Mouse (Mus musculus) heart, embryonic 12.5 days (tissue): ENCODE measurements around the gene Acvr1c. TPM values are rescaled to one million over a fixed set of nuclear protein-coding genes. Genes with fewer than 3 reads are reported as not detected.
A peak's percentile ranks its signal among the peaks of the same experiment; 100 is the strongest.

Experiments
- ATAC-seq: fragments of 200-750 bp; cut with Nextera tagmentation; 2 replicates; pipeline ENCODE4 v1.8.0; 2017; ENCODE audit warnings: moderate TSS enrichment, moderate library complexity; ENCODE audit not compliant: insufficient number of reproducible peaks, low FRiP score
- H3K27ac ChIP-seq: fragments of 300-500 bp; sonication (generic); 2 replicates; pipeline ENCODE4 v1.5.1; 2016; ENCODE audit warnings: mild to moderate bottlenecking, moderate library complexity; ENCODE audit not compliant: poor library complexity, severe bottlenecking
- H3K27me3 ChIP-seq: fragments of 300-500 bp; sonication (generic); replicated peaks from 2 replicates; pipeline ENCODE4 v1.6.1; 2016; ENCODE audit warnings: mild to moderate bottlenecking, moderate library complexity
- H3K36me3 ChIP-seq: fragments of 300-500 bp; sonication (generic); 2 replicates; pipeline ENCODE4 v1.6.1; 2016; ENCODE audit warnings: mild to moderate bottlenecking, moderate library complexity
- H3K4me1 ChIP-seq: fragments of 300-500 bp; sonication (generic); replicated peaks from 2 replicates; pipeline ENCODE4 v1.6.1; 2016; ENCODE audit warnings: mild to moderate bottlenecking
- H3K4me2 ChIP-seq: fragments of 300-500 bp; sonication (generic); 2 replicates; pipeline ENCODE4 v1.6.1; 2016; ENCODE audit warnings: mild to moderate bottlenecking, moderate library complexity
- H3K4me3 ChIP-seq: fragments of 300-500 bp; sonication (generic); 2 replicates; pipeline ENCODE4 v1.5.1; 2016; ENCODE audit warnings: mild to moderate bottlenecking
- H3K9ac ChIP-seq: fragments of 300-500 bp; sonication (generic); 2 replicates; pipeline ENCODE4 v1.6.1; 2016; ENCODE audit warnings: mild to moderate bottlenecking, moderate library complexity
- H3K9me3 ChIP-seq: fragments of 300-500 bp; sonication (generic); replicated peaks from 2 replicates; pipeline ENCODE4 v1.6.1; 2016; ENCODE audit warnings: mild to moderate bottlenecking, moderate library complexity
- WGBS: fragments of 180-500 bp; shearing (Covaris S2); methylation state at CpG from one replicate; pipeline ENCODE4 v1.1.7; 2016; 5-methylcytosine and 5-hydroxymethylcytosine counted together
- polyA plus RNA-seq: library from polyadenylated mRNA; unstranded; fragments of >200 nt; fragmentation: Nextera tagmentation; extraction: Ambion mirVana; gene quantifications from 2 replicates; pipeline ENCODE4 v1.2.1, GENCODE M21; 2016

Gene Acvr1c
- polyA plus RNA-seq, 1 experiment from 2014 or later = 2.5 TPM

DNA sequence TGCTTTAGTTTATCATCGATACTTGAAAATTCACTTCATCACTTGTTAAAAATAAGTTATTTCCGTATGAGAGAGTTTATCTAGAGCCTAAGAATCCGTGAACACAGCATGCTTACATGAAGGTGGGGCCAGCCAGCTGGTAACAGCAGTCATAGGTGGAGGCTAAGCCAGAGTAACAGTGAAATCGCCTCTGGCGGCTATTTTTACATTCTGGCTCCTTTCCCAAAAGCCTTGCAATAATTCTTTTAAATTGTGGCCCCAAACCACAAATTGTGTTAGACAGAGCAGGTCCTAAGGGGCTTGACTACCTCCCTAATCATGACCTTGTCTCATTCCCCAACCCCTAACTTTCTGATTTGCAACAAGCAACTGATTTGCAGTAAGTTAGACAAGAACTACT lies 4.8 kb downstream of the Acvr1c start:
- WGBS = 55% methylated on average over 5 of the region's 5 CpGs
- H3K4me3 ChIP-seq = no peak overlapping the region
- no peak overlapping the region for H3K9ac ChIP-seq
- no peak overlapping the region for H3K27ac ChIP-seq
- no peaks in the 10 kb centered on the region for H3K9me3 ChIP-seq
- H3K4me2 ChIP-seq = no peak overlapping the region
- peaks cover 10% of the 10 kb centered on the region for H3K27me3 ChIP-seq
- ATAC-seq = no peak
- H3K36me3 ChIP-seq = no peaks in the 10 kb centered on the region
- peaks cover 6% of the 10 kb centered on the region for H3K4me1 ChIP-seq

GRCm38 (mm10) chr2:58350657-58351056 lies 7.0 kb downstream of the Acvr1c start:
- WGBS = 75% methylated on average over 2 of the region's 2 CpGs
- no peak for ATAC-seq
- no peaks in the 10 kb centered on the region for H3K36me3 ChIP-seq
- H3K4me2 ChIP-seq = no peak overlapping the region
- H3K4me1 ChIP-seq = no peaks in the 10 kb centered on the region
- no peaks in the 10 kb centered on the region for H3K9me3 ChIP-seq
- no peaks in the 10 kb centered on the region for H3K27me3 ChIP-seq
- H3K27ac ChIP-seq = no peak overlapping the region
- no peak overlapping the region for H3K4me3 ChIP-seq
- H3K9ac ChIP-seq = no peak overlapping the region

- no peak overlapping the region for H3K9ac ChIP-seq
- no peaks in the 10 kb centered on the region for H3K9me3 ChIP-seq
- H3K36me3 ChIP-seq = no peaks in the 10 kb centered on the region
- 78% methylated on average over 5 of the region's 5 CpGs for WGBS
- ATAC-seq = no peak
- no peak overlapping the region for H3K4me3 ChIP-seq
- H3K4me1 ChIP-seq = no peaks in the 10 kb centered on the region
- no peak overlapping the region for H3K4me2 ChIP-seq
- H3K27ac ChIP-seq = no peak overlapping the region
- H3K27me3 ChIP-seq = no peaks in the 10 kb centered on the region
These were observed 21.0 kb downstream of the Acvr1c start for GRCm38 (mm10) chr2:58336730-58337129.

GRCm38 (mm10) chr2:58329589-58329988 lies 28.1 kb downstream of the Acvr1c start:
- no peak overlapping the region for H3K4me3 ChIP-seq
- no peak for ATAC-seq
- WGBS = 69% methylated on average over 5 of the region's 5 CpGs
- no peak overlapping the region for H3K4me2 ChIP-seq
- H3K36me3 ChIP-seq = no peaks in the 10 kb centered on the region
- no peak overlapping the region for H3K27ac ChIP-seq
- no peaks in the 10 kb centered on the region for H3K27me3 ChIP-seq
- H3K4me1 ChIP-seq = no peaks in the 10 kb centered on the region
- no peak overlapping the region for H3K9ac ChIP-seq
- H3K9me3 ChIP-seq = no peaks in the 10 kb centered on the region

- 12% methylated on average over 23 of the region's 23 CpGs for WGBS
- peak overlapping the region; percentile 97 for H3K4me2 ChIP-seq
- no peaks in the 10 kb centered on the region for H3K36me3 ChIP-seq
- peak overlapping the region; percentile 80 for H3K9ac ChIP-seq
- H3K4me3 ChIP-seq = peak overlapping the region; percentile 60
- H3K27me3 ChIP-seq = no peaks in the 10 kb centered on the region
- H3K9me3 ChIP-seq = no peaks in the 10 kb centered on the region
- peak; percentile 68; the same call in 1 of the 2 replicates for ATAC-seq
- no peaks in the 10 kb centered on the region for H3K4me1 ChIP-seq
- no peak overlapping the region for H3K27ac ChIP-seq
These were observed 33.4 kb downstream of the Acvr1c start for GRCm38 (mm10) chr2:58324118-58324901.

- Histone ChIP-seq H3K27me3 (no peaks in the 10 kb centered on the region), H3K9ac (no peak overlapping the region), H3K36me3 (no peaks in the 10 kb centered on the region), H3K27ac (no peak overlapping the region), H3K9me3 (no peaks in the 10 kb centered on the region), H3K4me2 (no peak overlapping the region), H3K4me3 (no peak overlapping the region), H3K4me1 (no peaks in the 10 kb centered on the region)
- ATAC-seq = no peak
- 70% methylated on average over 6 of the region's 6 CpGs for WGBS
These were observed 34.4 kb downstream of the Acvr1c start for GRCm38 (mm10) chr2:58323274-58323673.

DNA sequence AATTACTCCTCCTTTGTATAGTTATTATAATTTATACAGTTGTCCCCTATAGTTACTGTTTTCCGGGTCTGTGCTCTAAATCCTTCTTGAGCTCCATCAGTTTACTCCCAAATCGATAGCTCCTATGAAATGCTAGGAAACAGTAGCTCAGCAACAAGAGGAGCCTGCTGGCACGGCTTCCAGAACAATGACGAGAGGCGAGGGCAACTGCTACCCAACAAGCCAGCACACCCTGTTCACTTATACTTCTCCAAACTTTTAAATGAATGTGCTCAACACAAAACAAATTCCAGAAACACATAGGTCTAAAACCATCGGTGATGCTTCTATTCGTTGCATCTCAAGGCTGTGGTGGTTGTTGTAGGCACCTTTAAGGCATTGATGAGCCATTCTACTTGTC lies 41.5 kb downstream of the Acvr1c start:
- Histone ChIP-seq H3K27ac (no peak overlapping the region), H3K9me3 (no peaks in the 10 kb centered on the region), H3K4me1 (no peaks in the 10 kb centered on the region), H3K36me3 (no peaks in the 10 kb centered on the region), H3K4me3 (no peak overlapping the region), H3K4me2 (no peak overlapping the region), H3K9ac (no peak overlapping the region), H3K27me3 (no peaks in the 10 kb centered on the region)
- no peak for ATAC-seq
- 86% methylated on average over 7 of the region's 7 CpGs for WGBS

DNA sequence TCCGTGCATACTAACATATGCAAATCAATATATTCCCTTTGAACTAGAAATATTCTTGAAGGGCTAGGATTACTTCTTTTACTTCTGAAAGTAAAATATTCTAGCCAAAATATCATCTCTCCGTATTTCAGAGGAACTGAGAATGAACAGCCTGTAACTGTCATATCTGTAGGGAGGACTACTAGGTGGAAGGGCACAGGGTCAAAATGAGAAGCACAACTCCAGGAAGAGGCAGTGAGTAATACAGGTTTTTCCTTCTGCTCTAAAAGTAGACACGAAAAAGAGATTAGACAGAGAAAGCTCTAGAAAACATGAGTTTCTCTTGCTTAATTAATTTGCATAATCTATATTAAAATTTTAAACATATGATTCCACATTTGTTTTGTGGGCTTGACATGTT lies 48.0 kb downstream of the Acvr1c start:
- ATAC-seq = no peak
- no peaks in the 10 kb centered on the region for H3K36me3 ChIP-seq
- H3K27me3 ChIP-seq = no peaks in the 10 kb centered on the region
- H3K4me1 ChIP-seq = 0 out of 2 replicates have a peak, but pooled peaks cover 4% of the 10 kb centered on the region
- no peaks in the 10 kb centered on the region for H3K9me3 ChIP-seq
- no peak overlapping the region for H3K4me2 ChIP-seq
- H3K4me3 ChIP-seq = no peak overlapping the region
- no peak overlapping the region for H3K9ac ChIP-seq
- 53% methylated on average over 3 of the region's 3 CpGs for WGBS
- no peak overlapping the region for H3K27ac ChIP-seq

DNA sequence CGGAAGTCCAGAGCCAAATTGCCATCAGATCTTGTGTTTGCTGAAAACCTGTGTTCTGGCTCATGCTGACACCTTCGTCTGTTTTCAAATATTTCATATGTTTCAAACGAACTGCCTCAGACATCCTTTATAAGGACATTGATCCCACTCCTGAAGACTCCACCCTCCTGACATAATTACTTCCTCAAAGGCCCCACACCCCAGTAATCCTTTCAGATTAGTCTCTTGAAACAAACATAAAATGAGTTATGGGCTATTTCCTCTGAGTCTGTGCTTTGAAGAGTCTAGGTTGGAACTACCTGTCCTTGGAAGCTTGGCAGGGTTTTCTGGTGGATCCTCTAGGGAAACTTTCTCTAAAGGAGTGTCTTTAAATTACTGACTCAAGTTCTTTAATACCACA lies 53.2 kb downstream of the Acvr1c start:
- Histone ChIP-seq H3K4me1 (0 out of 2 replicates have a peak, but pooled peaks cover 4% of the 10 kb centered on the region), H3K9ac (no peak overlapping the region), H3K36me3 (no peaks in the 10 kb centered on the region), H3K27me3 (no peaks in the 10 kb centered on the region), H3K27ac (no peak overlapping the region), H3K9me3 (no peaks in the 10 kb centered on the region), H3K4me3 (no peak overlapping the region), H3K4me2 (no peak overlapping the region)
- 78% methylated on average over 3 of the region's 3 CpGs for WGBS
- ATAC-seq = no peak

GRCm38 (mm10) chr2:58289759-58290431 lies 67.8 kb downstream of the Acvr1c start:
- 35% methylated on average over 9 of the region's 9 CpGs for WGBS
- ATAC-seq = no peak
- Histone ChIP-seq H3K27ac (no peak overlapping the region), H3K27me3 (no peaks in the 10 kb centered on the region), H3K4me3 (no peak overlapping the region), H3K36me3 (no peaks in the 10 kb centered on the region), H3K4me2 (peak overlapping the region; percentile 32), H3K4me1 (peaks cover 11% of the 10 kb centered on the region; the same call in 1 of the 2 replicates), H3K9ac (no peak overlapping the region), H3K9me3 (no peaks in the 10 kb centered on the region)

- 68% methylated on average over 6 of the region's 6 CpGs for WGBS
- H3K27ac ChIP-seq = no peak overlapping the region
- H3K4me2 ChIP-seq = no peak overlapping the region
- peaks cover 11% of the 10 kb centered on the region; the same call in 1 of the 2 replicates for H3K4me1 ChIP-seq
- H3K27me3 ChIP-seq = no peaks in the 10 kb centered on the region
- no peaks in the 10 kb centered on the region for H3K9me3 ChIP-seq
- ATAC-seq = no peak
- no peak overlapping the region for H3K9ac ChIP-seq
- no peaks in the 10 kb centered on the region for H3K36me3 ChIP-seq
- H3K4me3 ChIP-seq = no peak overlapping the region
These were observed 68.4 kb downstream of the Acvr1c start for GRCm38 (mm10) chr2:58289331-58289730.
